Mouse (Mus musculus) midbrain, embryonic 16.5 days (tissue): Measurements from ENCODE around the gene Upk2. TPM values are rescaled to one million over a fixed set of nuclear protein-coding genes. Genes with fewer than 3 reads are reported as not detected.
"Not testable (repeated sequence)": the region's sequence is repeated elsewhere in the genome, so short reads cannot be mapped to it uniquely, and the experiment has no call there.

Experiments
- ATAC-seq: fragments of 200-750 bp; cut with Nextera tagmentation; 2 replicates; pipeline ENCODE4 v1.8.0; 2017; ENCODE audit warnings: moderate TSS enrichment
- H3K27ac ChIP-seq: fragments of 300-500 bp; sonication (generic); 2 replicates; pipeline ENCODE4 v1.5.1; 2014; ENCODE audit warnings: mild to moderate bottlenecking, low read length, mixed read lengths
- H3K27me3 ChIP-seq: fragments of 300-500 bp; sonication (generic); 2 replicates; pipeline ENCODE4 v1.6.1; 2014; ENCODE audit warnings: low read depth, low read length, mixed read lengths; ENCODE audit not compliant: control insufficient read depth, insufficient read depth
- H3K36me3 ChIP-seq: fragments of 300-500 bp; sonication (generic); 2 replicates; pipeline ENCODE4 v1.6.1; 2014; ENCODE audit warnings: mild to moderate bottlenecking, low read length, moderate library complexity, mixed read lengths; ENCODE audit not compliant: control insufficient read depth, insufficient read depth
- H3K4me1 ChIP-seq: fragments of 300-500 bp; sonication (generic); 2 replicates; pipeline ENCODE4 v1.6.1; 2014; ENCODE audit warnings: mild to moderate bottlenecking, low read length, mixed read lengths; ENCODE audit not compliant: control insufficient read depth, insufficient read depth
- H3K4me2 ChIP-seq: fragments of 300-500 bp; sonication (generic); 2 replicates; pipeline ENCODE4 v1.6.1; 2014; ENCODE audit warnings: mild to moderate bottlenecking, low read length, mixed read lengths
- H3K4me3 ChIP-seq: fragments of 300-500 bp; sonication (generic); 2 replicates; pipeline ENCODE4 v1.5.1; 2014; ENCODE audit warnings: low read depth, mild to moderate bottlenecking, low read length, moderate library complexity, mixed read lengths
- H3K9ac ChIP-seq: fragments of 300-500 bp; sonication (generic); 2 replicates; pipeline ENCODE4 v1.6.1; 2014; ENCODE audit warnings: low read depth, low read length, mixed read lengths
- H3K9me3 ChIP-seq: fragments of 300-500 bp; sonication (generic); replicated peaks from 2 replicates; pipeline ENCODE4 v1.6.1; 2014; ENCODE audit warnings: mild to moderate bottlenecking, low read length, mixed read lengths; ENCODE audit not compliant: control insufficient read depth, poor library complexity, severe bottlenecking
- WGBS: fragments of 180-500 bp; shearing (Covaris S2); extraction: QIAGEN DNeasy Blood & Tissue Kit; methylation state at CpG from one replicate; pipeline ENCODE4 v1.1.7; 2014; 5-methylcytosine and 5-hydroxymethylcytosine counted together
- polyA plus RNA-seq: library from polyadenylated mRNA; unstranded; fragments of >200 nt; fragmentation: Nextera tagmentation; extraction: Ambion mirVana; gene quantifications from 2 replicates; pipeline ENCODE4 v1.2.1, GENCODE M21; 2015

The Upk2 gene
- polyA plus RNA-seq, 1 experiment from 2014 or later = not detected

GRCm38 (mm10) chr9:44419730-44420129 lies 35.0 kb downstream of the Upk2 start:
- H3K4me2 ChIP-seq, H3K9ac ChIP-seq, H3K4me3 ChIP-seq, H3K27ac ChIP-seq, ATAC-seq, H3K9me3 ChIP-seq, H3K36me3 ChIP-seq, H3K27me3 ChIP-seq: not testable (repeated sequence)
- H3K4me1 ChIP-seq = peaks cover 19% of the 10 kb centered on the region
- WGBS = 97% methylated on average over 9 of the region's 9 CpGs

DNA sequence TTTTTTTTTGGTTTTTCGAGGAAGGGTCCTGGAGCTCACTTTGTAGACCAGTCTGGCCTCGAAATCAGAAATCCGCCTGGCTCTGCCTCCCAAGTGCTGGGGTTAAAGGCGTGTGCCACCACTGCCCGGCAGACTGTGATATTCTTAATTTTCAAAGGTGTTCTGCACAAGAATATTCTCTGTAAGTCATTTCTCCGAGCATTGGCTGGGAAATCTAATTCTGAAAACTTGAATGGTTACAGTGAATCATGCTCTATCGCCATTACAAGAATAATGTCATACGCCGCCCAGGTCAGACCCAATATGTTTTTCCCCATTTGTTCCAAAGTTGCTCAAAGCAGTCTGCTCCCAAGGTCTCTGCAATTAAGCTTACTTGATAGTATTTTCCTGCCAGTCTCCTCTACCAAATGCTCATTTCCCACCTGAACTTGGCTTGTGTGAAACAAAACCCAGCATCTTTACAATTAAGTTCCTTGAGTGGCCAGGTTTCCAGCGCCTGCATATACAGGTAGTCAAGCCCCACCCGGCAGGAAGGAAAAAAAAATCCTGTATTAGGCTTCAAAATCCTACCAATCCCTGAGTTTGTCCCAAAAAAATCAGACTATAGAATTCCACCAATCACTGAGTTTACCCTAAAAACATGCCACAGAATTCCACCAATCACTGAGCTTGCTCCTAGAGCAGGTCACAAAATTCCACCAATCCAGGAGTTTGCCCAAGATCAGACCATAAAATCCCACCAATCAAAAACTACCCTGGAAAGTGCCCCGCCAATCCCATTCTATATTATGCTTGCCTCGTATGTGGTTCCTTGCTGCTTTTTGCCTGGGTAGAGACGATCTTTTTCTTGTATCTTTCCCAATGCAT lies 36.0 kb downstream of the Upk2 start, which contains the start of gene Ccdc84:
Gene Ccdc84, minus strand, starts transcription at position 51 of the 867 bp plus-strand sequence.
- Histone ChIP-seq H3K9me3 (no peaks in the 10 kb centered on the region), H3K4me3 (peak within 1 kb of the TSS; percentile 84), H3K9ac (peak within 1 kb of the TSS; percentile 97), H3K4me1 (peaks cover 19% of the 10 kb centered on the region), H3K27ac (peak within 1 kb of the TSS; percentile 71), H3K27me3 (no peaks in the 10 kb centered on the region), H3K36me3 (no peaks in the 10 kb centered on the region), H3K4me2 (peak within 1 kb of the TSS; percentile 89)
- no peak for ATAC-seq
- WGBS = 76% methylated on average over 14 of the region's 14 CpGs

DNA sequence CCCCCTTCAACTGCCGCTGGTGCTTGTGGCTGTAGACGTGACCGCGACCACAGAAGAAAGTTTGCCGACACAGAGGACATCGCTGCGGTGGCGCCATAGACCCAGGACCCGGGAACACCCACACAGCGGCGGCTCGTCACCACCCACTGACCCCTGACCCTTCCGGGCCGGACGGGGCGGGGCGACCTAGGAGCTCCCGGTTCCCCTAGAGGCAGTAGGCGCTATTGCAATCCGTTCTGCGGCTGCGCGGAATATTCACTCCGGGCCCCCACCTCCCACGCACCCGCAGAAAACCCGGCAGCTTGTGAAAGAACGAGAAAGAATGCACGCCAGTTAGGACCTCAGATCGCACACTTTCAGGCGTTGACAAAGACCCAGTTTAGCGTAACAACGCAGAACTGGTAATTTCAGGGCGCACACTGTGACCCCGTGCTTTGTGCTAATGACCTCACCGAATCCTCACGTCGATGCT lies 36.8 kb downstream of the Upk2 start:
- ATAC-seq = peak; percentile 92
- peak overlapping the region; percentile 97 for H3K9ac ChIP-seq
- H3K4me3 ChIP-seq = peak overlapping the region; percentile 84
- H3K36me3 ChIP-seq = no peaks in the 10 kb centered on the region
- H3K4me1 ChIP-seq = peaks cover 19% of the 10 kb centered on the region
- no peaks in the 10 kb centered on the region for H3K9me3 ChIP-seq
- H3K27ac ChIP-seq = peak overlapping the region; percentile 71
- H3K27me3 ChIP-seq = no peaks in the 10 kb centered on the region
- under 1% methylated on average over 38 of the region's 38 CpGs for WGBS
- H3K4me2 ChIP-seq = peak overlapping the region; percentile 89

DNA sequence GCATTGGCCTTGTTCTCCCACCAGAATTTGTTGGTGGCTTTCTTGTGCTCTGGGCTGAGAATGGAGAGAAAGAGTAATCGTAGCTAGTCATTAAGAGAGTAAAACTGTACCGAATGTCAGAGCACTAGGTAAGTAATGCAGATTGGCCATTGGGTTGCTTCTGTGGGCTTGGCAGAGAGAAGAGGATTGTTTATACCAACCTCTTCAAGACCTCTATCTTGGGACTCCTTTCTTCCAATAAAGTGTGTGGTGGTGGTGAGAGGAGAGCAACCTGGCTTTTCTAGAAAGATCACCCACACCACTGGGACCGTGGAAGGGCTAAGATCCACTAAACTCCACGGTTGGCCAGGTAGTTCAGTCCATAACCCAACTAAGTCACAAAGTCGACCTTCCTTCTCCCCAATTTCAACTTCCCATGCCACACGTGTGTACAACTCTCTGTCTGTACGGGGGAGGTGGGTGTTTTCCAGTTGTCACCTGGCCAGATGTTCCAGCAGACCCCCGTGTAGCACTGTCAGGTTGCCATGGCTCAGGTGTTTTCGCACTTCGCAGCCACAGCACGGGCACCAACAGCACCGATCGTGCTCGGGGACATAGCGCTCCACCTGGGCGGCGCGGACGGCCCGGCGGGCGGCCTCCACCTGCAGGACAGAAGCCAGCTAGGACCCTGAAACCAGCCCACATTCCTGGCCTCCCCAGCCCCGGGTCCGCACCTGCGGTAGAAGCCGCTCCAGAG lies 37.5 kb downstream of the Upk2 start:
- no peaks in the 10 kb centered on the region for H3K9me3 ChIP-seq
- peak overlapping the region; percentile 89 for H3K4me2 ChIP-seq
- peak overlapping the region; percentile 84 for H3K4me3 ChIP-seq
- no peaks in the 10 kb centered on the region for H3K27me3 ChIP-seq
- H3K9ac ChIP-seq = peak overlapping the region; percentile 97
- peaks cover 19% of the 10 kb centered on the region for H3K4me1 ChIP-seq
- 8% methylated on average over 26 of the region's 26 CpGs for WGBS
- peak overlapping the region; percentile 71 for H3K27ac ChIP-seq
- ATAC-seq = peak; percentile 76
- 0 out of 2 replicates have a peak, but pooled peaks cover 4% of the 10 kb centered on the region for H3K36me3 ChIP-seq

- H3K4me1 ChIP-seq = peaks cover 22% of the 10 kb centered on the region
- no peak overlapping the region for H3K4me2 ChIP-seq
- H3K36me3 ChIP-seq = peaks cover 13% of the 10 kb centered on the region; the same call in 1 of the 2 replicates
- WGBS = 85% methylated on average over 2 of the region's 2 CpGs
- H3K27me3 ChIP-seq = no peaks in the 10 kb centered on the region
- H3K9ac ChIP-seq = no peak overlapping the region
- no peak overlapping the region for H3K4me3 ChIP-seq
- ATAC-seq = no peak
- no peak overlapping the region for H3K27ac ChIP-seq
- H3K9me3 ChIP-seq = no peaks in the 10 kb centered on the region
Observed at GRCm38 (mm10) chr9:44412781-44413180, 42.0 kb downstream of the Upk2 start.

DNA sequence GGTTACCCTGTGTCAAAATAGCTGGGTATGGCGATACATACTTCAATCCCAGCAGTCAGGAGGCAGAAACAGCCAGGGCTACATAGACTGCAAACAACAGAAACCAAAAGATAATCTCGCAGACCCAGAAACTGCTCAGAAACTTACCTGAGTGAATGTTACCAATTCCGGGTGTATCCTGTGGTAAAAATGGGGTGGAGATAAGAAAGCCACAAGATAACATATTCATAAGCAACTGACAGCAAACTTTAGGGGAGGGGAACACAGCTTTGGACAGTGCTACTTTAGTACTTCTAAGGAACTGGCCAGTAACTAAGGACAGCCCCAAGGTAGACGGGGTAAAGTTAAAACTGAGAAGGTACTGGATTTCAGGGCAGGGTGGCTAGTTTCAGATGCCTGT lies 42.5 kb downstream of the Upk2 start:
- Histone ChIP-seq H3K36me3 (peaks cover 13% of the 10 kb centered on the region; the same call in 1 of the 2 replicates), H3K9me3 (no peaks in the 10 kb centered on the region), H3K9ac (no peak overlapping the region), H3K27me3 (no peaks in the 10 kb centered on the region), H3K4me3 (no peak overlapping the region), H3K4me1 (peaks cover 20% of the 10 kb centered on the region), H3K4me2 (no peak overlapping the region), H3K27ac (no peak overlapping the region)
- 89% methylated on average over 4 of the region's 4 CpGs for WGBS
- no peak for ATAC-seq

- Histone ChIP-seq H3K4me2 (no peak overlapping the region), H3K9me3 (no peaks in the 10 kb centered on the region), H3K27ac (no peak overlapping the region), H3K9ac (no peak overlapping the region), H3K27me3 (no peaks in the 10 kb centered on the region), H3K4me1 (peaks cover 16% of the 10 kb centered on the region), H3K4me3 (no peak overlapping the region), H3K36me3 (peaks cover 13% of the 10 kb centered on the region; the same call in 1 of the 2 replicates)
- ATAC-seq = no peak
- 81% methylated on average over 1 of the region's 1 CpGs for WGBS
Observed at GRCm38 (mm10) chr9:44411601-44412130, 43.1 kb downstream of the Upk2 start.

- peaks cover 13% of the 10 kb centered on the region; the same call in 1 of the 2 replicates for H3K36me3 ChIP-seq
- no peak overlapping the region for H3K9ac ChIP-seq
- no peaks in the 10 kb centered on the region for H3K27me3 ChIP-seq
- no peaks in the 10 kb centered on the region for H3K9me3 ChIP-seq
- H3K4me1 ChIP-seq = peaks cover 15% of the 10 kb centered on the region
- ATAC-seq = no peak
- no peak overlapping the region for H3K4me2 ChIP-seq
- 89% methylated on average over 2 of the region's 2 CpGs for WGBS
- no peak overlapping the region for H3K4me3 ChIP-seq
- H3K27ac ChIP-seq = no peak overlapping the region
Observed at GRCm38 (mm10) chr9:44410647-44411336, 44.0 kb downstream of the Upk2 start.
